Mouse (Mus musculus) heart, embryonic 11.5 days (tissue): ENCODE data around the gene Fpr1. TPM values are rescaled to one million over a fixed set of nuclear protein-coding genes. Genes with fewer than 3 reads are reported as not detected.

Experiments
- ATAC-seq: fragments of 200-750 bp; cut with Nextera tagmentation; replicated peaks from 2 replicates; pipeline ENCODE4 v1.8.0; 2017; ENCODE audit warnings: moderate library complexity; ENCODE audit not compliant: insufficient number of reproducible peaks, low FRiP score, low TSS enrichment
- H3K27ac ChIP-seq: fragments of 300-500 bp; sonication (generic); 2 replicates; pipeline ENCODE4 v1.5.1; 2014; ENCODE audit warnings: mild to moderate bottlenecking, low read depth, low read length
- H3K27me3 ChIP-seq: fragments of 300-500 bp; sonication (generic); 2 replicates; pipeline ENCODE4 v1.6.1; 2014; ENCODE audit warnings: mild to moderate bottlenecking, low read length, mixed read lengths; ENCODE audit not compliant: control insufficient read depth, insufficient read depth
- H3K36me3 ChIP-seq: fragments of 300-500 bp; sonication (generic); 2 replicates; pipeline ENCODE4 v1.6.1; 2014; ENCODE audit warnings: mild to moderate bottlenecking, low read length, moderate library complexity, mixed read lengths; ENCODE audit not compliant: control insufficient read depth, insufficient read depth
- H3K4me1 ChIP-seq: fragments of 300-500 bp; sonication (generic); 2 replicates; pipeline ENCODE4 v1.6.1; 2014; ENCODE audit warnings: low read length; ENCODE audit not compliant: control insufficient read depth, insufficient read depth
- H3K4me2 ChIP-seq: fragments of 300-500 bp; sonication (generic); 2 replicates; pipeline ENCODE4 v1.6.1; 2014; ENCODE audit warnings: mild to moderate bottlenecking, moderate library complexity
- H3K4me3 ChIP-seq: fragments of 300-500 bp; sonication (generic); 2 replicates; pipeline ENCODE4 v1.5.1; 2014; ENCODE audit warnings: low read depth, low read length
- H3K9ac ChIP-seq: fragments of 300-500 bp; sonication (generic); 2 replicates; pipeline ENCODE4 v1.6.1; 2014; ENCODE audit warnings: mild to moderate bottlenecking, low read depth, low read length, moderate library complexity
- H3K9me3 ChIP-seq: fragments of 300-500 bp; sonication (generic); replicated peaks from 2 replicates; pipeline ENCODE4 v1.6.1; 2016; ENCODE audit warnings: low read length; ENCODE audit not compliant: control insufficient read depth
- WGBS: fragments of 180-500 bp; shearing (Covaris S2); extraction: QIAGEN DNeasy Blood & Tissue Kit; methylation state at CpG from one replicate; pipeline ENCODE4 v1.1.7; 2014; ENCODE audit not compliant: insufficient replicate concordance; 5-methylcytosine and 5-hydroxymethylcytosine counted together
- polyA plus RNA-seq: library from polyadenylated mRNA; unstranded; fragments of >200 nt; fragmentation: Nextera tagmentation; extraction: Ambion mirVana; gene quantifications from 2 replicates; pipeline ENCODE4 v1.2.1, GENCODE M21; 2014

Gene Fpr1
- polyA plus RNA-seq, 1 experiment from 2014 or later, result not detected

- H3K27ac ChIP-seq, result no peak overlapping the region
- peaks cover 44% of the 10 kb centered on the region for H3K4me1 ChIP-seq
- H3K27me3 ChIP-seq, result no peaks in the 10 kb centered on the region
- 71% methylated on average over 7 of the region's 7 CpGs for WGBS
- ATAC-seq, result no peak
- peaks cover 6% of the 10 kb centered on the region; the same call in 1 of the 2 replicates for H3K36me3 ChIP-seq
- H3K9ac ChIP-seq, result no peak overlapping the region; the same call in 1 of the 2 replicates
- H3K4me3 ChIP-seq, result peak overlapping the region; percentile 59
- H3K9me3 ChIP-seq, result no peaks in the 10 kb centered on the region
- H3K4me2 ChIP-seq, result peak overlapping the region; percentile 87
Measured at GRCm38 (mm10) chr17:17830731-17831130, 53.0 kb downstream of the Fpr1 start.

GRCm38 (mm10) chr17:17829816-17830535 is 53.8 kb downstream of the Fpr1 start:
- H3K9ac ChIP-seq, result peak overlapping the region; percentile 48
- WGBS, result 60% methylated on average over 23 of the region's 23 CpGs
- H3K9me3 ChIP-seq, result no peaks in the 10 kb centered on the region
- peaks cover 38% of the 10 kb centered on the region for H3K4me1 ChIP-seq
- H3K4me2 ChIP-seq, result peak overlapping the region; percentile 87
- ATAC-seq, result no peak
- H3K4me3 ChIP-seq, result peak overlapping the region; percentile 59
- peaks cover 6% of the 10 kb centered on the region; the same call in 1 of the 2 replicates for H3K36me3 ChIP-seq
- no peaks in the 10 kb centered on the region for H3K27me3 ChIP-seq
- 0 out of 2 replicates have a peak overlapping the region, but pooled peaks have one; percentile 41 for H3K27ac ChIP-seq

- H3K9me3 ChIP-seq, result no peaks in the 10 kb centered on the region
- peaks cover 31% of the 10 kb centered on the region for H3K4me1 ChIP-seq
- no peak for ATAC-seq
- peaks cover 6% of the 10 kb centered on the region; the same call in 1 of the 2 replicates for H3K36me3 ChIP-seq
- H3K9ac ChIP-seq, result peak overlapping the region; percentile 76
- peak overlapping the region; percentile 59 for H3K4me3 ChIP-seq
- WGBS, result 8% methylated on average over 6 of the region's 6 CpGs
- H3K4me2 ChIP-seq, result peak overlapping the region; percentile 87
- H3K27ac ChIP-seq, result peak overlapping the region; percentile 98
- no peaks in the 10 kb centered on the region for H3K27me3 ChIP-seq
Measured at GRCm38 (mm10) chr17:17829052-17829785, 54.5 kb downstream of the Fpr1 start.

- Histone ChIP-seq H3K9ac (peak overlapping the region; percentile 76), H3K9me3 (no peaks in the 10 kb centered on the region), H3K27ac (peak overlapping the region; percentile 98), H3K4me1 (peaks cover 24% of the 10 kb centered on the region), H3K4me2 (peak overlapping the region; percentile 87), H3K27me3 (no peaks in the 10 kb centered on the region), H3K36me3 (peaks cover 6% of the 10 kb centered on the region; the same call in 1 of the 2 replicates), H3K4me3 (peak overlapping the region; percentile 59)
- WGBS, result 0% methylated on average over 13 of the region's 15 CpGs
- peak; percentile 60 for ATAC-seq
Measured at GRCm38 (mm10) chr17:17828191-17828981, 55.4 kb downstream of the Fpr1 start.

- H3K4me1 ChIP-seq, result peaks cover 24% of the 10 kb centered on the region
- no peaks in the 10 kb centered on the region for H3K9me3 ChIP-seq
- peak overlapping the region; percentile 98 for H3K27ac ChIP-seq
- H3K27me3 ChIP-seq, result no peaks in the 10 kb centered on the region
- ATAC-seq, result peak; percentile 58
- H3K4me3 ChIP-seq, result peak overlapping the region; percentile 59
- peak overlapping the region; percentile 87 for H3K4me2 ChIP-seq
- 0% methylated on average over 13 of the region's 13 CpGs for WGBS
- 0 out of 2 replicates have a peak, but pooled peaks cover 3% of the 10 kb centered on the region for H3K36me3 ChIP-seq
- peak overlapping the region; percentile 76 for H3K9ac ChIP-seq
Measured at GRCm38 (mm10) chr17:17827658-17828190, 56.0 kb downstream of the Fpr1 start.

- peak within 1 kb of the TSS; percentile 98 for H3K27ac ChIP-seq
- WGBS, result under 1% methylated on average over 37 of the region's 42 CpGs
- 0 out of 2 replicates have a peak, but pooled peaks cover 3% of the 10 kb centered on the region for H3K36me3 ChIP-seq
- peak; percentile 79 for ATAC-seq
- peak within 1 kb of the TSS; percentile 59 for H3K4me3 ChIP-seq
- H3K9me3 ChIP-seq, result no peaks in the 10 kb centered on the region
- no peaks in the 10 kb centered on the region for H3K27me3 ChIP-seq
- H3K4me2 ChIP-seq, result peak within 1 kb of the TSS; percentile 87
- peak within 1 kb of the TSS; percentile 76 for H3K9ac ChIP-seq
- peaks cover 24% of the 10 kb centered on the region for H3K4me1 ChIP-seq
Measured at GRCm38 (mm10) chr17:17826751-17827657, 56.7 kb downstream of the Fpr1 start, which contains the start of gene Spaca6. Gene Spaca6, plus strand, starts transcription at chr17:17827158.
